Mouse (Mus musculus) MEL (cell line): ENCODE measurements around the gene Cnih2. TPM values are rescaled to one million over a fixed set of nuclear protein-coding genes. Genes with fewer than 3 reads are reported as not detected.

ENCODE experiments used
- DNase-seq: peaks from one replicate; pipeline ENCODE4 v3.0.0; 2011; ENCODE audit warnings: low read depth, low spot score
- H3K27ac ChIP-seq: 2 replicates; pipeline ENCODE4 v1.5.1; 2012; ENCODE audit warnings: low read depth, mild to moderate bottlenecking, control low read depth, low read length, moderate library complexity; ENCODE audit not compliant: control insufficient read depth
- H3K27me3 ChIP-seq, 2 experiments: fragments of 150-350 bp in 1 of 2; sonication (generic) in 1 of 2; 2 replicates each; pipeline ENCODE4 v1.6.1; 2012; ENCODE audit warnings: low read length in 2 of 2, mild to moderate bottlenecking in 2 of 2, improper control_type of control experiment in 1 of 2, moderate library complexity in 1 of 2; ENCODE audit not compliant: insufficient read depth in 2 of 2, control insufficient read depth in 1 of 2
- H3K36me3 ChIP-seq, 2 experiments: 2 replicates each; pipeline ENCODE4 v1.6.1; 2012 to 2014; ENCODE audit warnings: low read length in 2 of 2, improper control_type of control experiment in 1 of 2, inconsistent platforms in 1 of 2, mild to moderate bottlenecking in 1 of 2; ENCODE audit not compliant: insufficient read depth in 2 of 2, control insufficient read depth in 1 of 2
- H3K4me1 ChIP-seq, 2 experiments: fragments of 150-350 bp in 1 of 2; sonication (generic) in 1 of 2; 2 replicates each; pipeline ENCODE4 v1.6.1; 2012; ENCODE audit warnings: low read length in 2 of 2, improper control_type of control experiment in 1 of 2, mild to moderate bottlenecking in 1 of 2; ENCODE audit not compliant: insufficient read depth in 2 of 2, control insufficient read depth in 1 of 2
- H3K4me3 ChIP-seq, 2 experiments: fragments of 150-350 bp in 1 of 2; sonication (generic) in 1 of 2; 2 replicates each; pipeline ENCODE4 v1.5.1; 2012; ENCODE audit warnings: low read depth in 2 of 2, low read length in 2 of 2, mild to moderate bottlenecking in 2 of 2, moderate library complexity in 2 of 2, control low read depth in 1 of 2, improper control_type of control experiment in 1 of 2; ENCODE audit not compliant: control insufficient read depth in 1 of 2, insufficient read depth in 1 of 2
- H3K79me2 ChIP-seq: 2 replicates; pipeline ENCODE4 v1.6.1; 2012; ENCODE audit warnings: mild to moderate bottlenecking, low read length, moderate library complexity; ENCODE audit not compliant: control insufficient read depth, poor library complexity, insufficient read depth
- H3K9ac ChIP-seq: 2 replicates; pipeline ENCODE4 v1.6.1; 2012; ENCODE audit warnings: low read depth, mild to moderate bottlenecking, control low read depth, low read length, moderate library complexity; ENCODE audit not compliant: control insufficient read depth, poor library complexity, severe bottlenecking
- H3K9me3 ChIP-seq: fragments of 150-350 bp; sonication (generic); replicated peaks from 2 replicates; pipeline ENCODE4 v1.6.1; 2012; ENCODE audit warnings: mild to moderate bottlenecking, low read length, improper control_type of control experiment, moderate library complexity; ENCODE audit not compliant: insufficient read depth
- ELF1 ChIP-seq: IDR thresholded peaks from 2 replicates; pipeline ENCODE4 v1.6.1; 2014; ENCODE audit warnings: low read depth, mild to moderate bottlenecking, inconsistent platforms, low read length, improper control_type of control experiment, moderate library complexity
- ETS1 ChIP-seq: IDR thresholded peaks from 2 replicates; pipeline ENCODE4 v1.6.1; 2012; ENCODE audit warnings: low read depth, mild to moderate bottlenecking, inconsistent platforms, low read length, improper control_type of control experiment, moderate library complexity
- GABPA ChIP-seq: IDR thresholded peaks from 2 replicates; pipeline ENCODE4 v1.6.1; 2012; ENCODE audit warnings: low read depth, mild to moderate bottlenecking, inconsistent platforms, low read length, improper control_type of control experiment, moderate library complexity
- MAFK ChIP-seq: IDR thresholded peaks from 2 replicates; pipeline ENCODE4 v1.6.1; 2011; ENCODE audit warnings: low read depth, mild to moderate bottlenecking, low read length, improper control_type of control experiment, borderline replicate concordance
- MAX ChIP-seq: IDR thresholded peaks from 2 replicates; pipeline ENCODE4 v1.6.1; 2011; ENCODE audit warnings: low read length, improper control_type of control experiment
- MEF2A ChIP-seq: IDR thresholded peaks from 2 replicates; pipeline ENCODE4 v1.6.1; 2014; ENCODE audit warnings: low read depth, mild to moderate bottlenecking, inconsistent platforms, low read length, improper control_type of control experiment; ENCODE audit not compliant: poor library complexity, insufficient replicate concordance, severe bottlenecking; ENCODE audit errors: extremely low read depth
- MXI1 ChIP-seq: IDR thresholded peaks from 2 replicates; pipeline ENCODE4 v1.6.1; 2011; ENCODE audit warnings: mild to moderate bottlenecking, low read depth, low read length, improper control_type of control experiment
- MYB ChIP-seq: IDR thresholded peaks from 2 replicates; pipeline ENCODE4 v1.6.1; 2011; ENCODE audit warnings: mild to moderate bottlenecking, low read depth, low read length, improper control_type of control experiment
- NELFE ChIP-seq: IDR thresholded peaks from 2 replicates; pipeline ENCODE4 v1.6.1; 2011; ENCODE audit warnings: low read depth, low read length, improper control_type of control experiment
- POLR2AphosphoS2 ChIP-seq: IDR thresholded peaks from 2 replicates; pipeline ENCODE4 v1.6.1; 2011; ENCODE audit warnings: low read length, improper control_type of control experiment
- POLR2AphosphoS5 ChIP-seq: IDR thresholded peaks from 2 replicates; pipeline ENCODE4 v1.6.1; 2012; ENCODE audit warnings: low read depth, borderline replicate concordance, mild to moderate bottlenecking, inconsistent platforms, low read length, moderate library complexity, mixed read lengths
- RAD21 ChIP-seq: IDR thresholded peaks from 2 replicates; pipeline ENCODE4 v1.6.1; 2011; ENCODE audit warnings: mild to moderate bottlenecking, low read depth, low read length, improper control_type of control experiment
- SIN3A ChIP-seq: IDR thresholded peaks from 2 replicates; pipeline ENCODE4 v1.6.1; 2012; ENCODE audit warnings: low read length, improper control_type of control experiment, inconsistent platforms
- SMC3 ChIP-seq: IDR thresholded peaks from 2 replicates; pipeline ENCODE4 v1.6.1; 2011; ENCODE audit warnings: low read depth, low read length, improper control_type of control experiment
- TAL1 ChIP-seq: IDR thresholded peaks from 2 replicates; pipeline ENCODE4 v1.6.1; 2012; ENCODE audit warnings: mild to moderate bottlenecking, inconsistent platforms, low read length, moderate library complexity, mixed read lengths
- TBP ChIP-seq: IDR thresholded peaks from 2 replicates; pipeline ENCODE4 v1.8.0; 2011; ENCODE audit warnings: low read depth, low read length, improper control_type of control experiment
- TCF12 ChIP-seq: IDR thresholded peaks from 2 replicates; pipeline ENCODE4 v1.6.1; 2014; ENCODE audit warnings: low read depth, mild to moderate bottlenecking, inconsistent platforms, low read length, improper control_type of control experiment, moderate library complexity
- USF2 ChIP-seq, 2 experiments: IDR thresholded peaks; 2 replicates each; pipeline ENCODE4 v1.6.1; 2011 to 2012; ENCODE audit warnings: improper control_type of control experiment in 2 of 2, low read length in 2 of 2, borderline replicate concordance in 1 of 2, inconsistent platforms in 1 of 2, low read depth in 1 of 2, mild to moderate bottlenecking in 1 of 2; ENCODE audit not compliant: insufficient read depth in 1 of 2
- ZKSCAN1 ChIP-seq: IDR thresholded peaks from 2 replicates; pipeline ENCODE4 v1.6.1; 2012; ENCODE audit warnings: low read depth, mild to moderate bottlenecking, inconsistent platforms, low read length, improper control_type of control experiment, moderate library complexity
- ZMIZ1 ChIP-seq: IDR thresholded peaks from 2 replicates; pipeline ENCODE4 v1.6.1; 2012; ENCODE audit warnings: low read depth, mild to moderate bottlenecking, inconsistent platforms, low read length, improper control_type of control experiment, moderate library complexity
- ZNF384 ChIP-seq: IDR thresholded peaks from 2 replicates; pipeline ENCODE4 v1.6.1; 2012; ENCODE audit warnings: low read depth, mild to moderate bottlenecking, inconsistent platforms, low read length, improper control_type of control experiment
- polyA plus RNA-seq, 2 experiments: library from polyadenylated mRNA; stranded (reverse) in 1 of 2; unstranded in 1 of 2; fragments of >175 nt in 1 of 2; fragments of >200 nt in 1 of 2; gene quantifications; 2 replicates each; pipeline versions ENCODE4 v1.2.1 to v1.2.4; 2012; ENCODE audit warnings: low replicate concordance in 2 of 2, low read depth in 1 of 2; ENCODE audit not compliant: insufficient read length in 2 of 2, insufficient read depth in 1 of 2, missing spikeins in 1 of 2
- total RNA-seq: library from RNA; depleted of rRNA; stranded (reverse); fragments of 300-350 nt; gene quantifications from 2 replicates; pipeline ENCODE4 v1.2.3, GENCODE M21; 2012

The Cnih2 gene
- total and polyA plus RNA-seq, 3 experiments, result 1.0 to 2.7 TPM; not detected in 1

DNA sequence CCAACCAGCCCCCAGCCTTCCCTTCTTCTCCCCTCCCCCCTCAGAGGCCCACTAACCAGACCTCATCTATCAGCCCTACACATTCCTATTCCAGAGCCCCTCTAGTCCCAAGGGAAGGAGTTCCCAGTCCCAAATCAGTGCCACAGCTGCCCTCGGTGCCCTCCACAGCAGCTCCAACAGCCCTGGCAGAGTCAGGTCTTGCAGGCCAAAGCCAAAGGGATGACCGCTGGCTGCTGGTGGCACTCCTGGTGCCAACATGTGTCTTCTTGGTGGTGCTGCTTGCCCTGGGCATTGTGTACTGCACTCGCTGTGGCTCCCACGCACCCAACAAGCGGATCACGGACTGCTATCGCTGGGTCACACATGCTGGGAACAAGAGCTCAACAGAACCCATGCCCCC is 28.3 kb downstream of the Cnih2 start:
- no peak overlapping the region for H3K9ac ChIP-seq
- TF ChIP-seq ZMIZ1 (no peak), TAL1 (no peak), POLR2AphosphoS2 (no peak), GABPA (no peak), ELF1 (no peak), MEF2A (no peak), MAFK (no peak), SIN3A (no peak), TBP (no peak), USF2 (IDR thresholded peaks at IDR 0.05; ENCODE audit: borderline replicate concordance in 1 of 2, insufficient read depth in 1 of 2, low read depth in 1 of 2, low read length in 2 of 2) (no peak), SMC3 (no peak)
- TF ChIP-seq, all 39 proteins: peak for 0
- Histone ChIP-seq H3K36me3 (peaks cover 0 to 4% of the 10 kb centered on the region in 2 experiments; a peak in 1 of 4 replicates), H3K27ac (no peak overlapping the region), H3K9me3 (no peaks in the 10 kb centered on the region), H3K79me2 (peaks cover 2% of the 10 kb centered on the region; the same call in 1 of the 2 replicates), H3K4me3 (no peak overlapping the region), H3K4me1 (peaks cover 5 to 34% of the 10 kb centered on the region in 2 experiments), H3K27me3 (no peaks in the 10 kb centered on the region)
- no peak for DNase-seq

DNA sequence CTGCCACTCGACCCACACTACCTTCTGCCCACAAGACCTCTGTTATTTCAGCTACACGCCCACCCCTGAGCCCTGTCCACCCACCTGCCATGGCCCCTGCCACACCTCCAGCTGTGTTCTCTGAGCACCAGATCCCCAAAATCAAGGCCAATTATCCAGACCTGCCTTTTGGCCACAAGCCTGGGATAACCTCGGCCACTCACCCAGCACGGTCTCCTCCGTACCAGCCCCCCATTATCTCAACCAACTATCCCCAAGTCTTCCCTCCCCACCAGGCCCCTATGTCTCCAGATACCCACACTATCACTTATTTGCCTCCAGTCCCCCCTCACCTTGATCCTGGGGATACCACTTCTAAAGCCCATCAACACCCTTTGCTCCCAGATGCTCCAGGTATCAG is 28.8 kb downstream of the Cnih2 start:
- Histone ChIP-seq H3K4me3 (no peak overlapping the region), H3K27me3 (no peaks in the 10 kb centered on the region), H3K4me1 (peaks cover 5 to 34% of the 10 kb centered on the region in 2 experiments)

More for the DNA sequence above, 28.8 kb downstream of the Cnih2 start:
- H3K9me3 ChIP-seq, result no peaks in the 10 kb centered on the region
- DNase-seq, result no peak
- no peak overlapping the region for H3K27ac ChIP-seq
- no peak for TF ChIP-seq MYB
- no peak for TF ChIP-seq ZKSCAN1
- no peak for TF ChIP-seq ETS1
- no peak for TF ChIP-seq MAFK
- TF ChIP-seq MEF2A, result no peak
- no peak for TF ChIP-seq TCF12
- TF ChIP-seq POLR2AphosphoS2, result no peak
- no peak for TF ChIP-seq RAD21
- TF ChIP-seq NELFE, result no peak
- TF ChIP-seq MXI1, result no peak
- no peak for TF ChIP-seq SIN3A
- TF ChIP-seq GABPA, result no peak
- no peak for TF ChIP-seq ZNF384
- TF ChIP-seq SMC3, result no peak
- no peak for TF ChIP-seq POLR2AphosphoS5
- no peak for TF ChIP-seq USF2 (IDR thresholded peaks at IDR 0.05; ENCODE audit: borderline replicate concordance in 1 of 2, insufficient read depth in 1 of 2, low read depth in 1 of 2, low read length in 2 of 2)
- TF ChIP-seq MAX, result no peak
- no peak overlapping the region for H3K9ac ChIP-seq
- H3K36me3 ChIP-seq, result peaks cover 0 to 4% of the 10 kb centered on the region in 2 experiments; a peak in 1 of 4 replicates
- peaks cover 2% of the 10 kb centered on the region; the same call in 1 of the 2 replicates for H3K79me2 ChIP-seq
